14 mouse cellular contexts compared by ENCODE assay signal in the genomic region with DNA sequence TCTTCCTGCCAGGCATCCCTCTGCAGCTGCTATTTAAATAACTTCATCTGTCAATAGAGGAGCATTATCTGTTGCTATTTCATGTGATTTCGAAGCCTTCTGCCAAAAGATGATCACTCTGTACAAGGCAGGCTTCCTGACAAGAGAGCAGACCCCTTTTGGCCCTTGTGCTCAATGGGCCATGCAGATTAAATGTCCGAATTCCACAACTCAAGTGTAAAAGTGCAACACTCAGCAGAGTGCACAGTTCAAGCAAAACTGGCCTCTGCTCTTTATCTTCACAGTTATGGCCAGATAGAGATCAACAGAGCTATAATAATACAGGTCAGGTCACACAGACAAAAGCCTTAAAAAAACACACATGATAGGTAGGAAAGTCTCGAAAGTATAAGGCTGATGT. TPM values are rescaled to one million over a fixed set of nuclear protein-coding genes. Genes with fewer than 3 reads are reported as not detected.
"Had no signal": no experiment of that assay in that cellular context is flagged by ENCODE, and none has a peak within 500 bp of the region (broad histone marks: within the 10 kb centered on the region; RNA-seq: fewer than 3 reads in every experiment).

No protein-coding gene starts in this region.

- H3K4me2 ChIP-seq: intestine, embryonic 15.5 days; limb, embryonic 15.5 days; liver, embryonic 13.5 days; lung, embryonic 15.5 days; neural tube, embryonic 15.5 days had no signal

- H3K27ac ChIP-seq: intestine, embryonic 15.5 days; left cerebral cortex, adult 2 months; limb, embryonic 15.5 days; liver, embryonic 13.5 days; lung, embryonic 15.5 days; neural tube, embryonic 15.5 days had no signal

- ATAC-seq: intestine, embryonic 15.5 days; liver, postnatal 0 days had no signal

- H3K9ac ChIP-seq: intestine, embryonic 15.5 days; limb, embryonic 15.5 days; liver, embryonic 13.5 days; liver, postnatal 0 days; lung, embryonic 15.5 days; neural tube, embryonic 15.5 days had no signal

- H3K9me3 ChIP-seq: intestine, embryonic 15.5 days; limb, embryonic 15.5 days; liver, embryonic 13.5 days; lung, embryonic 15.5 days; neural tube, embryonic 15.5 days had no signal

- DNase-seq: liver, embryonic 13.5 days; liver, postnatal 0 days; lung, postnatal 36 days; midbrain, embryonic 14.5 days; right cerebral cortex, postnatal 14 days; thymus, postnatal 36 days had no signal

- H3K27me3 ChIP-seq: intestine, embryonic 15.5 days; limb, embryonic 15.5 days; liver, embryonic 13.5 days; lung, embryonic 15.5 days; neural tube, embryonic 15.5 days had no signal

- H3K36me3 ChIP-seq: intestine, embryonic 15.5 days; limb, embryonic 15.5 days; liver, embryonic 13.5 days; lung, embryonic 15.5 days; neural tube, embryonic 15.5 days had no signal

- H3K4me3 ChIP-seq: intestine, embryonic 15.5 days; left cerebral cortex, adult 2 months; limb, embryonic 15.5 days; liver, embryonic 13.5 days; lung, embryonic 15.5 days; myocyte; neural tube, embryonic 15.5 days had no signal

- H3K4me1 ChIP-seq: intestine, embryonic 15.5 days; limb, embryonic 15.5 days; liver, embryonic 13.5 days; lung, embryonic 15.5 days; neural tube, embryonic 15.5 days had no signal

RNA-seq across cellular contexts. Expression of gene Il5ra, which starts 46.9 kb away (rescaled TPM):
- polyA plus RNA-seq: intestine, embryonic 15.5 days; limb, embryonic 11.5 days; midbrain, embryonic 14.5 days; myocyte; neural tube, embryonic 11.5 days had no signal
